Mouse (Mus musculus) E14TG2a.4 (cell line): ENCODE measurements around the gene Trmt2b.

Source experiments
- CTCF ChIP-seq: conservative IDR thresholded peaks from 2 replicates; pipeline ENCODE4 v1.5.1; 2014; ENCODE audit warnings: low read length
- POU5F1 ChIP-seq: IDR thresholded peaks from 2 replicates; pipeline ENCODE4 v1.6.1; 2014; ENCODE audit warnings: low read length, borderline replicate concordance

- no peak for TF ChIP-seq CTCF
- no peak for TF ChIP-seq POU5F1
Measured at GRCm38 (mm10) chrX:134218161-134218560, 58.6 kb downstream of the Trmt2b start.
